Mouse (Mus musculus): Measurements from ENCODE around the gene Plekha7. TPM values are rescaled to one million over a fixed set of nuclear protein-coding genes. Genes with fewer than 3 reads are reported as not detected.
A peak's percentile ranks its signal among the peaks of the same experiment; 100 is the strongest.

Gene Plekha7
- polyA plus RNA-seq, 1 experiment from 2014 or later = 17.9 TPM

GRCm38 (mm10) chr7:116198407-116198806 is 109.8 kb downstream of the Plekha7 start:
- peaks cover 1% of the 10 kb centered on the region; the same call in 1 of the 2 replicates for H3K4me1 ChIP-seq (replicated peaks; ENCODE audit: control insufficient read depth, insufficient read depth, low read length)
- no peak for ATAC-seq (replicated peaks; ENCODE audit: low FRiP score)
- no peak for DNase-seq (ENCODE audit: low spot score)
- H3K9me3 ChIP-seq (ENCODE audit: control insufficient read depth, low read length) = no peaks in the 10 kb centered on the region
- no peak overlapping the region for H3K4me2 ChIP-seq (ENCODE audit: low read depth, low read length, severe bottlenecking)
- no peaks in the 10 kb centered on the region for H3K27me3 ChIP-seq (ENCODE audit: control insufficient read depth, insufficient read depth, low read length)
- H3K4me3 ChIP-seq (ENCODE audit: low read depth, low read length) = no peak overlapping the region
- 26% methylated on average over 7 of the region's 7 CpGs for WGBS
- no peak overlapping the region for H3K9ac ChIP-seq (ENCODE audit: low read length)
- H3K36me3 ChIP-seq (ENCODE audit: control insufficient read depth, insufficient read depth, low read length) = no peaks in the 10 kb centered on the region
- H3K27ac ChIP-seq (ENCODE audit: low read depth, low read length) = no peak overlapping the region

GRCm38 (mm10) chr7:116196974-116197679 is 111.0 kb downstream of the Plekha7 start:
- ATAC-seq (replicated peaks; ENCODE audit: low FRiP score) (no peak), DNase-seq (ENCODE audit: low spot score) (no peak)
- Histone ChIP-seq H3K9me3 (ENCODE audit: control insufficient read depth, low read length) (no peaks in the 10 kb centered on the region), H3K4me1 (replicated peaks; ENCODE audit: control insufficient read depth, insufficient read depth, low read length) (peaks cover 1% of the 10 kb centered on the region; the same call in 1 of the 2 replicates), H3K27ac (ENCODE audit: low read depth, low read length) (peak overlapping the region; percentile 42; the same call in 1 of the 2 replicates), H3K9ac (ENCODE audit: low read length) (no peak overlapping the region), H3K36me3 (ENCODE audit: control insufficient read depth, insufficient read depth, low read length) (no peaks in the 10 kb centered on the region), H3K27me3 (ENCODE audit: control insufficient read depth, insufficient read depth, low read length) (no peaks in the 10 kb centered on the region), H3K4me3 (ENCODE audit: low read depth, low read length) (no peak overlapping the region), H3K4me2 (ENCODE audit: low read depth, low read length, severe bottlenecking) (no peak overlapping the region)
- WGBS = 63% methylated on average over 8 of the region's 8 CpGs

GRCm38 (mm10) chr7:116194996-116195395 is 113.2 kb downstream of the Plekha7 start:
- H3K4me1 ChIP-seq (replicated peaks; ENCODE audit: control insufficient read depth, insufficient read depth, low read length) = peaks cover 15% of the 10 kb centered on the region; the same call in 1 of the 2 replicates

GRCm38 (mm10) chr7:116192966-116193365 is 115.2 kb downstream of the Plekha7 start:
- H3K9me3 ChIP-seq (ENCODE audit: control insufficient read depth, low read length) = no peaks in the 10 kb centered on the region
- H3K9ac ChIP-seq (ENCODE audit: low read length) = no peak overlapping the region
- DNase-seq (ENCODE audit: low spot score) = no peak
- H3K27me3 ChIP-seq (ENCODE audit: control insufficient read depth, insufficient read depth, low read length) = no peaks in the 10 kb centered on the region
- no peak overlapping the region for H3K4me3 ChIP-seq (ENCODE audit: low read depth, low read length)
- peaks cover 13% of the 10 kb centered on the region; the same call in 1 of the 2 replicates for H3K4me1 ChIP-seq (replicated peaks; ENCODE audit: control insufficient read depth, insufficient read depth, low read length)
- H3K36me3 ChIP-seq (ENCODE audit: control insufficient read depth, insufficient read depth, low read length) = no peaks in the 10 kb centered on the region
- WGBS = 90% methylated on average over 7 of the region's 7 CpGs
- H3K4me2 ChIP-seq (ENCODE audit: low read depth, low read length, severe bottlenecking) = no peak overlapping the region
- H3K27ac ChIP-seq (ENCODE audit: low read depth, low read length) = no peak overlapping the region
- ATAC-seq (replicated peaks; ENCODE audit: low FRiP score) = no peak

More at GRCm38 (mm10) chr7:116194996-116195395, 113.2 kb downstream of the Plekha7 start:
- H3K4me2 ChIP-seq (ENCODE audit: low read depth, low read length, severe bottlenecking) = no peak overlapping the region
- H3K27ac ChIP-seq (ENCODE audit: low read depth, low read length) = no peak overlapping the region
- no peak for ATAC-seq (replicated peaks; ENCODE audit: low FRiP score)
- H3K9me3 ChIP-seq (ENCODE audit: control insufficient read depth, low read length) = no peaks in the 10 kb centered on the region
- H3K36me3 ChIP-seq (ENCODE audit: control insufficient read depth, insufficient read depth, low read length) = no peaks in the 10 kb centered on the region
- no peak overlapping the region for H3K4me3 ChIP-seq (ENCODE audit: low read depth, low read length)
- no peak for DNase-seq (ENCODE audit: low spot score)
- no peaks in the 10 kb centered on the region for H3K27me3 ChIP-seq (ENCODE audit: control insufficient read depth, insufficient read depth, low read length)
- WGBS = 92% methylated on average over 7 of the region's 7 CpGs
- H3K9ac ChIP-seq (ENCODE audit: low read length) = no peak overlapping the region

GRCm38 (mm10) chr7:116192096-116192595 is 116.0 kb downstream of the Plekha7 start:
- Histone ChIP-seq H3K4me1 (replicated peaks; ENCODE audit: control insufficient read depth, insufficient read depth, low read length) (peaks cover 13% of the 10 kb centered on the region; the same call in 1 of the 2 replicates), H3K27ac (ENCODE audit: low read depth, low read length) (no peak overlapping the region)
- WGBS = 76% methylated on average over 4 of the region's 4 CpGs

GRCm38 (mm10) chr7:116191138-116191537 is 117.0 kb downstream of the Plekha7 start:
- H3K4me3 ChIP-seq (ENCODE audit: low read depth, low read length) = no peak overlapping the region
- peaks cover 16% of the 10 kb centered on the region; the same call in 1 of the 2 replicates for H3K4me1 ChIP-seq (replicated peaks; ENCODE audit: control insufficient read depth, insufficient read depth, low read length)
- H3K9ac ChIP-seq (ENCODE audit: low read length) = peak overlapping the region; percentile 9; the same call in 1 of the 2 replicates
- ATAC-seq (replicated peaks; ENCODE audit: low FRiP score) = peak; percentile 86
- H3K27ac ChIP-seq (ENCODE audit: low read depth, low read length) = no peak overlapping the region
- H3K4me2 ChIP-seq (ENCODE audit: low read depth, low read length, severe bottlenecking) = no peak overlapping the region
- H3K36me3 ChIP-seq (ENCODE audit: control insufficient read depth, insufficient read depth, low read length) = no peaks in the 10 kb centered on the region
- no peaks in the 10 kb centered on the region for H3K27me3 ChIP-seq (ENCODE audit: control insufficient read depth, insufficient read depth, low read length)
- peak; percentile 75 for DNase-seq (ENCODE audit: low spot score)
- H3K9me3 ChIP-seq (ENCODE audit: control insufficient read depth, low read length) = no peaks in the 10 kb centered on the region
- WGBS = 21% methylated on average over 3 of the region's 3 CpGs

More at GRCm38 (mm10) chr7:116192096-116192595, 116.0 kb downstream of the Plekha7 start:
- Histone ChIP-seq H3K9me3 (ENCODE audit: control insufficient read depth, low read length) (no peaks in the 10 kb centered on the region), H3K4me2 (ENCODE audit: low read depth, low read length, severe bottlenecking) (no peak overlapping the region), H3K4me3 (ENCODE audit: low read depth, low read length) (no peak overlapping the region), H3K27me3 (ENCODE audit: control insufficient read depth, insufficient read depth, low read length) (no peaks in the 10 kb centered on the region), H3K36me3 (ENCODE audit: control insufficient read depth, insufficient read depth, low read length) (no peaks in the 10 kb centered on the region), H3K9ac (ENCODE audit: low read length) (no peak overlapping the region)
- ATAC-seq (replicated peaks; ENCODE audit: low FRiP score) (no peak), DNase-seq (ENCODE audit: low spot score) (no peak)

GRCm38 (mm10) chr7:116189708-116190107 is 118.5 kb downstream of the Plekha7 start:
- no peak overlapping the region for H3K27ac ChIP-seq (ENCODE audit: low read depth, low read length)
- 67% methylated on average over 9 of the region's 9 CpGs for WGBS
- DNase-seq (ENCODE audit: low spot score) = no peak
- no peaks in the 10 kb centered on the region for H3K36me3 ChIP-seq (ENCODE audit: control insufficient read depth, insufficient read depth, low read length)
- H3K4me3 ChIP-seq (ENCODE audit: low read depth, low read length) = no peak overlapping the region
- H3K4me1 ChIP-seq (replicated peaks; ENCODE audit: control insufficient read depth, insufficient read depth, low read length) = peaks cover 21% of the 10 kb centered on the region; the same call in 1 of the 2 replicates
- H3K27me3 ChIP-seq (ENCODE audit: control insufficient read depth, insufficient read depth, low read length) = no peaks in the 10 kb centered on the region
- no peaks in the 10 kb centered on the region for H3K9me3 ChIP-seq (ENCODE audit: control insufficient read depth, low read length)
- H3K4me2 ChIP-seq (ENCODE audit: low read depth, low read length, severe bottlenecking) = no peak overlapping the region
- ATAC-seq (replicated peaks; ENCODE audit: low FRiP score) = no peak
- H3K9ac ChIP-seq (ENCODE audit: low read length) = no peak overlapping the region

- H3K27ac ChIP-seq (ENCODE audit: low read depth, low read length) = no peak overlapping the region
- WGBS = 90% methylated on average over 5 of the region's 5 CpGs
- no peaks in the 10 kb centered on the region for H3K36me3 ChIP-seq (ENCODE audit: control insufficient read depth, insufficient read depth, low read length)
- no peaks in the 10 kb centered on the region for H3K27me3 ChIP-seq (ENCODE audit: control insufficient read depth, insufficient read depth, low read length)
- H3K4me1 ChIP-seq (replicated peaks; ENCODE audit: control insufficient read depth, insufficient read depth, low read length) = peaks cover 28% of the 10 kb centered on the region; the same call in 1 of the 2 replicates
- H3K4me2 ChIP-seq (ENCODE audit: low read depth, low read length, severe bottlenecking) = no peak overlapping the region
- ATAC-seq (replicated peaks; ENCODE audit: low FRiP score) (no peak), DNase-seq (ENCODE audit: low spot score) (no peak)
- H3K9me3 ChIP-seq (ENCODE audit: control insufficient read depth, low read length) = no peaks in the 10 kb centered on the region
- H3K4me3 ChIP-seq (ENCODE audit: low read depth, low read length) = no peak overlapping the region
- no peak overlapping the region for H3K9ac ChIP-seq (ENCODE audit: low read length)
Observed at GRCm38 (mm10) chr7:116188391-116188790, 119.8 kb downstream of the Plekha7 start.

Measured in forebrain, embryonic 11.5 days (tissue).